Mouse (Mus musculus): ENCODE results near the gene B830017H08Rik.

DNA sequence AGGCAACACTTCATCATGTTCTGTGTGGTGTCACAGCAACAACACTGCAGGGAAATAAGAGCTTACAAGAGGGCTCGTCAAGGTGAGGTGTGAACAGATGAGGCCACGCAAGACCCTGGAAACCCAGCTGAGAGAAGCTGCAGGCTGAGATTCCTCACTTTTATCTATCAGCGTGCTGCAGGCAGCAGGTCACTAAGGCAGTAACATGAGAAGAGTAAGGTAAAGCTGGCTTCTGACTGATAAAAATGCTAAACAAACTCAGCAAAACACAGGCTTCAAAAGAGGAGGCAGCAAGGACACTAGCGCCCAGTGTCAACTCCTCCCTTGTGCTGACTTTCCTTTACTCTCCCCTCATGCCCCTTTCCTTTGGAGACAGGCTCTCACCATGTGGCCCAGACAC is 40.1 kb downstream of the B830017H08Rik start:
- no peak for TF ChIP-seq MAX (IDR thresholded peaks at IDR 0.05; ENCODE audit: low read depth)
- no peak for TF ChIP-seq POLR2A (IDR thresholded peaks at IDR 0.05; ENCODE audit: insufficient read length, low read depth)
